Mouse (Mus musculus) spleen, adult 2 months (tissue): ENCODE data around the gene Nmnat1.

Experiments used
- CTCF ChIP-seq: fragments of 200-500 bp; IDR thresholded peaks from 2 replicates; pipeline ENCODE4 v1.5.1; 2011; ENCODE audit warnings: mild to moderate bottlenecking, inconsistent platforms; ENCODE audit not compliant: insufficient read depth, insufficient read length, insufficient replicate concordance; ENCODE audit errors: extremely low read depth
- POLR2A ChIP-seq: fragments of 200-500 bp; IDR thresholded peaks from 2 replicates; pipeline ENCODE4 v1.6.1; 2011; ENCODE audit warnings: low read depth, low read length, inconsistent platforms

- TF ChIP-seq CTCF (no peak), POLR2A (no peak)
These were observed 30.7 kb upstream of the Nmnat1 start for GRCm38 (mm10) chr4:149515706-149516105.
